Mouse (Mus musculus): ENCODE measurements around the gene Hmgxb4. TPM values are rescaled to one million over a fixed set of nuclear protein-coding genes. Genes with fewer than 3 reads are reported as not detected.

Hmgxb4 gene
- polyA plus RNA-seq, 1 experiment = not detected

DNA sequence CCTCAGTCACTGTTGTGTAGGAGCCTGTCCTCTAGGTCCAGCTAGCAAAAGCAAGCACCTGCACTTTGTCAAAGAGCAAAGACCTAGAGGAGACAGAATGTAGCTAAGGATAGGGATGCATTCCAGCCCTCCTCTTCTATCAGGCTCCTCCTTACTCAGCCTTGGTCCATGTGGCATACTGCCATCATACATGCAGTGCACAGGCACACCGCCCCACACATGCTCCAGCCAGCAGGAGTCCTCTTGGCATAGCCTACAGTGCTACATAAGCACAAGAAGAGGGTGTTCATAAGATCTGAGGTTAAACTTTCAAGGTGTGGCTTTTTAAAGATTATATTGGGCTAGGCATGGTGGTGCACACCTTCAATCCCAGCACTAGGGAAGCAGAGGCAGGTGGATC, 81.7 kb downstream of the Hmgxb4 start:
- H3K4me1 ChIP-seq (ENCODE audit: control insufficient read depth, insufficient read depth, low read length) = no peaks in the 10 kb centered on the region
- H3K27ac ChIP-seq (ENCODE audit: insufficient read depth, low read depth, low read length) = no peak overlapping the region
- 84% methylated on average over 1 of the region's 1 CpGs for WGBS
- H3K4me3 ChIP-seq (ENCODE audit: insufficient read depth, low read depth, low read length) = no peak overlapping the region
- TF ChIP-seq CTCF (IDR thresholded peaks at IDR 0.05; ENCODE audit: insufficient read depth, low read depth, low read length) (no peak), POLR2A (IDR thresholded peaks at IDR 0.05; ENCODE audit: insufficient read depth, low read depth, low read length) (no peak)

DNA sequence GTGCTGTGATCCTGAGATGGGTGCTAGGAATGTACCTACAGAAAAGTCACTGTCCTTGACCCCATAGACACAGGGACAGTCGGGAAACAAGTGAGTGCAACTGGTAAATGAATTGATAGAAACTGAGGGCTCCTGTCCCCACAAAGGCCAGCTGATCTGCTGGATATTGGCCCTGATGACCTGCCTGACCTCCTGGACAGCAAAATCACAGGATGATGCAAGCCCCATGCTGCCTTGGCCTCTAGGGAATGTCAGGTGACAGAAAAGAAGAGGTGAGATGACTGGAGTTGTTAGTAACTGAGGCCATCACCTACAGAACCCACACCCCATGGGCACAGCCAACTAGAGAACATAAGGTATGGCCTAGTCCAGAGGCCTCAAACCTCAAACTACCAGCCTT, 85.1 kb downstream of the Hmgxb4 start:
- H3K4me1 ChIP-seq (ENCODE audit: control insufficient read depth, insufficient read depth, low read length) = no peaks in the 10 kb centered on the region
- no peak overlapping the region for H3K4me3 ChIP-seq (ENCODE audit: insufficient read depth, low read depth, low read length)
- WGBS = 83% methylated on average over 1 of the region's 1 CpGs
- no peak overlapping the region for H3K27ac ChIP-seq (ENCODE audit: insufficient read depth, low read depth, low read length)
- TF ChIP-seq CTCF (IDR thresholded peaks at IDR 0.05; ENCODE audit: insufficient read depth, low read depth, low read length) (no peak), POLR2A (IDR thresholded peaks at IDR 0.05; ENCODE audit: insufficient read depth, low read depth, low read length) (no peak)

DNA sequence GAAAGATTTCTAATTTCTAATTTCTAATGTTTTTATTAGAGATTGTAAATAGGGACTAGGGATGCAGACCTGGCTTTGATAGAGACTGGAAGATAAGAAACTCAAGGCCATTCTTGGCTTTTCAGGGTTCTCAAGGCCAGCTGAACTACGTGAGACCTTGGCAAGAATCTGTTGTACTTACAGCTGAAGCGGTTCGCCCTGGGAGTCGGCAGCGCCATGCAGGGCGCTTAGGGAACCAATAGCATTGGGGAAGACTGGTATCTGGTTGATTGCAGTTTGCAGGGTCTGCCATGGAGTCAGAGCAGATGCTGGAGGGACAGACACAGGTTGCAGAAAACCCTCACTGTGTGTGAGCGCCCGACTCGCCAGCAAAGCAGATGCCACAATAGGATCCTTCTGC, 85.7 kb downstream of the Hmgxb4 start:
- Histone ChIP-seq H3K27ac (ENCODE audit: insufficient read depth, low read depth, low read length) (no peak overlapping the region), H3K4me3 (ENCODE audit: insufficient read depth, low read depth, low read length) (no peak overlapping the region), H3K4me1 (ENCODE audit: control insufficient read depth, insufficient read depth, low read length) (peaks cover 3% of the 10 kb centered on the region; the same call in 1 of the 2 replicates)
- TF ChIP-seq POLR2A (IDR thresholded peaks at IDR 0.05; ENCODE audit: insufficient read depth, low read depth, low read length) = no peak
- TF ChIP-seq CTCF (IDR thresholded peaks at IDR 0.05; ENCODE audit: insufficient read depth, low read depth, low read length) = no peak
- 97% methylated on average over 9 of the region's 9 CpGs for WGBS

Other genes with a start within 250 kb of the Hmgxb4 start
- not detected in 2 replicates for gene Isx, start 120.2 kb upstream of the Hmgxb4 start, polyA plus RNA-seq (2012; ENCODE audit: insufficient read depth, insufficient read length, low replicate concordance, missing spikeins)
- 280 TPM in 1 of 2 replicates, not detected in the other for gene Tom1, start 40.3 kb downstream of the Hmgxb4 start, polyA plus RNA-seq (2012; ENCODE audit: insufficient read depth, insufficient read length, low replicate concordance, missing spikeins)
- not detected in 2 replicates for gene Hmox1, start 100.3 kb downstream of the Hmgxb4 start, polyA plus RNA-seq (2012; ENCODE audit: insufficient read depth, insufficient read length, low replicate concordance, missing spikeins)
- gene Mcm5, start 116.2 kb downstream of the Hmgxb4 start, polyA plus RNA-seq (2012; ENCODE audit: insufficient read depth, insufficient read length, low replicate concordance, missing spikeins) = not detected in 2 replicates
- gene Rasd2, start 220.6 kb downstream of the Hmgxb4 start, polyA plus RNA-seq (2012; ENCODE audit: insufficient read depth, insufficient read length, low replicate concordance, missing spikeins) = not detected in 2 replicates

Data from olfactory bulb, adult 2 months (tissue).